Mouse (Mus musculus) ES-Bruce4 (cell line): ENCODE data around the gene Fam160b1.

Experiments
- CTCF ChIP-seq: IDR thresholded peaks from one replicate; pipeline ENCODE4 v1.8.1; 2011; ENCODE audit warnings: low read depth, low read length
- POLR2A ChIP-seq: IDR thresholded peaks from one replicate; pipeline ENCODE4 v1.8.1; 2011; ENCODE audit warnings: low read length; ENCODE audit not compliant: insufficient read depth

DNA sequence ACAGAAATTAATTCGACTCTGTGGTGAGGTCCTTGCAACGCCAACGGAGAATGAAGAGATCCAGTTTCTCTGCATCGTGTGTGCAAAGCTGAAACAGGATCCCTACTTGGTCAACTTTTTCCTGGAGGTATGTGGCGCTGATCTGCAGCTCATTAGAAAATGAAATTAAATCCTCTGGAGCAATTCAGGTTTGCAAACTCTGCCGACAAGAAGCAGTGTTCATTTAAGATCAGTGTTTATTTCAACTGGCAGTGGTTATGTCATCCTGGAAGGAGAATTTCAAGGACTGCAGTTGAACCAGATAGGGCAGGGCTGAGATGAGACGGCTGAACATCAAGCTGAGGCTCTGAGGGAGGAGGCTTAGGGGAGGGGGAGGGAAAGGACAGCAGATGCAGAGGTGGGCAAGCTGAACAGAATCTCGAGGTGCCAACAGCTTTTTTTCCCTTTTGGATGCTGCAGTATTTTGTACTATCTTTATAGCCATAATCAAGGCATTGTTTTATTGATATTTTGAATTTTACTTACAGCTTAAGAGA lies 12.9 kb downstream of the Fam160b1 start:
- no peak for TF ChIP-seq POLR2A
- no peak for TF ChIP-seq CTCF
